Mouse (Mus musculus) megakaryocyte progenitor cell, adult 5-6 weeks (primary cell): ENCODE results near the gene Cc2d2a. TPM values are rescaled to one million over a fixed set of nuclear protein-coding genes. Genes with fewer than 3 reads are reported as not detected.

ENCODE experiments used
- ATAC-seq: replicated peaks from 2 replicates; pipeline ENCODE4 v1.8.0; 2016; ENCODE audit warnings: mild to moderate bottlenecking, moderate TSS enrichment, inconsistent platforms; ENCODE audit not compliant: poor library complexity
- total RNA-seq, 2 experiments: library from RNA; stranded (forward) in 1 of 2; stranded (reverse) in 1 of 2; fragments of 157-497, 149-512 nt in 1 of 2; fragments of 200-1000 nt in 1 of 2; gene quantifications; 2 replicates each; pipeline versions ENCODE4 v1.2.3 to v1.2.4; 2015 to 2017

Cc2d2a gene
- total RNA-seq, 2 experiments from 2014 or later = 2.5 to 2.7 TPM

GRCm38 (mm10) chr5:43723830-43724229 lies 61.7 kb downstream of the Cc2d2a start:
- no peak for ATAC-seq

GRCm38 (mm10) chr5:43728375-43729165 lies 66.4 kb downstream of the Cc2d2a start:
- no peak for ATAC-seq

- no peak for ATAC-seq
Observed at GRCm38 (mm10) chr5:43732381-43732780, 70.2 kb downstream of the Cc2d2a start.

DNA sequence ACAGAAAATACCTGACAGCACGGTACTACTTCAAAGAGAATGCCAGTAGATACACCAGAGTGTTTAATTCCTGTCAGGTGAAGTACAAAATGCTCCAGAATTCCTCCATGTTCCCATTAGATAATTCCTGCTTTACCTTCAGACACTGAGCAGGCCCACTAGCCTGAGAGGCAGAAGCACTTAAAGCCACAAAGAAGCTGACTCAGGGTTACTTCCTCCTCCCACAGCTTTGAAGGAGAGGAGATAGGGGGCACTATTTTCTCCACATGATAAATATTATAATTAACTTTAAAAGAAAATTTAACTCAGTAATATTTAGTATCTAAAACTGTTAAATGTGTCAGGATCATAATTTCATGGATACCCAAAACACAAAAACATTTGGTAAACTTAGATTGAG lies 82.0 kb downstream of the Cc2d2a start:
- peak; percentile 48 for ATAC-seq

DNA sequence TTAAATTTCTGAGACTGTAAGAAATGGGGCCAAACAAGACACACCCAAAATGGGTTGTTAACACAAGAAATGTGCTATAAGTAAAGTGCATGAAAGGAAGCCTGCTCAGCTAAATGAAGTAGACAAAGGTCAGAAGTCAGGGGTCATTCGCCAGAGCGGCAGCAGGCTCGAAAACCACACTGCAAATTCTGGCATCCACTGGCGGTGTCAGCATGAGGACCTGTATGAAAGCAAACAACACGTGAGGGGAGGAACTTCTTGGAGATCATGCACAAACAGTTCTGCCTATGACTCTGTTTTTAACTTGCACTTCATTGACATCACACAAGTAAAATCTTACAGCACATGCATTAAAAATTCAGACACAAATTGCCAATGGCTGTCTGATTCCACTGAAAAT lies 83.0 kb downstream of the Cc2d2a start:
- ATAC-seq = no peak

DNA sequence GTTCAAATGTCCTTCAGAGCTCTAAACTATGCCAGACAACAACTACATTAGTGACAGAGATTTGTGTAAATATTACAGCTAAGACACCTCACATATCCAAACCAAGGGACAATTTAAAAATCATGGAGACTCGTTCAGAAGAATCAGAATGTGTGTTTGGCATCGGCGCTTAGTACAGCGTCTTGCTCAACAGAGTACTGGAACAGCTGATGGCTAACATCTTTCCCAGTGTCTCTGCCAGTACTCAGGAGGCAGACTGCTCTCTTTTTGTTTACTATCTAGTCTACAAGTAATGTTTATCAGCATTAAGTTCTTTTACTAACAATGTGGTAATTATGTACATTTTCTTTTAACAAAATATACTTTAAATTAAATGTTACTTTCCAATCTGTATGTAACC lies 85.9 kb downstream of the Cc2d2a start:
- no peak for ATAC-seq

GRCm38 (mm10) chr5:43749092-43749491 lies 86.9 kb downstream of the Cc2d2a start:
- ATAC-seq = peak; percentile 60

DNA sequence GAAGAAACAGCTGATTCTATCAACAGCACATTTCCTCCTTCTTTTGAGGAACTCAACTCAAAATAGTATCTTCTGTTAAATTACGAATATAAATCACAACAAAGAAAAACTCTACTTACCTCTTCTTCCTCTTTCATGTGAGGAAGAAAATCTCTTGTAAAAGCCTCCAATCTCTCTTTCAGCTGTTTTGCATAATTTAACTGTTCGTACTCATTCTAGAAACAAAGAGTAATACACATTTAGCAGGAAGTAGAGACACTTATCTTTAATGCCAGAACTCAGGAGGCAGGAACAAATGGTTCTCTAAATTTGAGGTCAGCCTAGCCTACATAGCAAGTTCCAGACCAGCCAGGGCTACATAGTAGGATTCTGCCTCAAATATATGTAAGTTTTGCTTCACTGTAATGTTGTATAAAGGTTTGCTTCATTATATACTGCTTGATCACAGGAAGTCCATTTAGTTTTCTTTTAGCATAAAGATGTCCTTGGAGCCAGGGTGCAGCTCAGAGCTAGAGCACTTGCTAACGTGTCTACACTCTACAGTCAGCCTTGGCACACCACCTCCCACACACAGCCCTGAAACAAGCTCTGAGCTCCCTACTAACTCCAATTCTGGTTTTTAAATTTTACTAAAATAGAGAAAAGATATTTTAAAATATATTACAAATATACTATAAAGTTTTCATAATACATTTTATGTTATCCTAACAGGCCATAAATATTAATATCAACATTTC lies 108.6 kb downstream of the Cc2d2a start:
- ATAC-seq = peak; percentile 73

DNA sequence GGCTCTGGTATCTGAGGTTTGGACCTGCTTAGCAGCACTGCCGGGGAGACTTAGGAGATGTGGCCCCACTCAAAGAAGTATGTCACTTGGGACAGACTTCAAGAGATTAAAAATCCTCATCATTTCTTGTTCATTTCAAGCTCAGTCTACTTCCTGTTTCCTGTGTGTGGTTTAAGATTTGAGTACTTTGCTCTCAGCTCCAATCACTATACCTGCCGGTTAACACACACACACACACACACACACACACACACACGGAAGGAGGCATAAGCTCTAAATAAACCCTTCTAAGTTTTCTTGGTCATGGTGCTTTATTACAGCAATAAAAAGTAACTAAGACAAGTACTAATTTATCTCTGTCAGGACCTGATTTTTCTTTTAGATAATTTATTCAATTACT lies 109.4 kb downstream of the Cc2d2a start:
- ATAC-seq = peak; percentile 24; the same call in 1 of the 2 replicates

GRCm38 (mm10) chr5:43776407-43776806 lies 114.3 kb downstream of the Cc2d2a start:
- ATAC-seq = no peak

DNA sequence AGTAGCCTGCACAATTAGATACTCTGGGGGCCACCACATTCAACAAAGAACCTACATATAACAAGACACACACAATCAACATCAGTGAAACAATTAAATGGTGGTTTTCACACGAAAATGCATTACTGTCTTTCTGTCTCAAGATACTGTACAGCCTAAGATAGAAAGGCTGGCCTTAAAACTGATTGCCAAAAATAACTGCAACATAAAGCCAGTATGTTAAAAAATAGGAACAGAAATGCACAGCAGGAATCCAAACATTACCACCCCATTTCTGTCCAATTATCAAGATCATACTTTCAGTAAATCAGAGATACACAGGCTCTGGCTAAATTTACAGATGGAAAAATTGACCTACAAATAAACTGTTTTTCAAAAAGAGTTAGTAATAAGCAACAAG lies 114.8 kb downstream of the Cc2d2a start:
- ATAC-seq = no peak

DNA sequence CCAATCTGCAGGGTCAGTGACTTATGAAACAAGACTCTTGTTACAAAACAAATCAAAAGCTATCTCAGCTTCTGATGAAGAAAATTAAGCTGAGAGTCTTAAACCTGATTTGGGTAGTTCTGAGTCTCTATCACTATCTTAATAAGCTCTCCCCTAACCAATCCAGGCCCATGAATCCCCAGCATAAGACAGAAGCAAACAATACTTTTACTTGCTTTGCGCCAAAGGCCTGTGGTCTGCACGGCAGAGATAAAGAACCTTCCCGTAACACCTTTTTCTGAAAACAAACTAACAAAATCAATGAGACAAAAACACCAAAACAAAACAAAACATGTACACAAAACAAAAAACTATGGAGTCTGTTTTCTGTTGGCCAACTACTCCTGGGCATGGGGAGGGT lies 116.4 kb downstream of the Cc2d2a start:
- ATAC-seq = 0 out of 2 replicates have a peak, but pooled peaks have one; percentile 21

- peak; percentile 21; the same call in 1 of the 2 replicates for ATAC-seq
Observed at GRCm38 (mm10) chr5:43781423-43781976, 119.4 kb downstream of the Cc2d2a start.

DNA sequence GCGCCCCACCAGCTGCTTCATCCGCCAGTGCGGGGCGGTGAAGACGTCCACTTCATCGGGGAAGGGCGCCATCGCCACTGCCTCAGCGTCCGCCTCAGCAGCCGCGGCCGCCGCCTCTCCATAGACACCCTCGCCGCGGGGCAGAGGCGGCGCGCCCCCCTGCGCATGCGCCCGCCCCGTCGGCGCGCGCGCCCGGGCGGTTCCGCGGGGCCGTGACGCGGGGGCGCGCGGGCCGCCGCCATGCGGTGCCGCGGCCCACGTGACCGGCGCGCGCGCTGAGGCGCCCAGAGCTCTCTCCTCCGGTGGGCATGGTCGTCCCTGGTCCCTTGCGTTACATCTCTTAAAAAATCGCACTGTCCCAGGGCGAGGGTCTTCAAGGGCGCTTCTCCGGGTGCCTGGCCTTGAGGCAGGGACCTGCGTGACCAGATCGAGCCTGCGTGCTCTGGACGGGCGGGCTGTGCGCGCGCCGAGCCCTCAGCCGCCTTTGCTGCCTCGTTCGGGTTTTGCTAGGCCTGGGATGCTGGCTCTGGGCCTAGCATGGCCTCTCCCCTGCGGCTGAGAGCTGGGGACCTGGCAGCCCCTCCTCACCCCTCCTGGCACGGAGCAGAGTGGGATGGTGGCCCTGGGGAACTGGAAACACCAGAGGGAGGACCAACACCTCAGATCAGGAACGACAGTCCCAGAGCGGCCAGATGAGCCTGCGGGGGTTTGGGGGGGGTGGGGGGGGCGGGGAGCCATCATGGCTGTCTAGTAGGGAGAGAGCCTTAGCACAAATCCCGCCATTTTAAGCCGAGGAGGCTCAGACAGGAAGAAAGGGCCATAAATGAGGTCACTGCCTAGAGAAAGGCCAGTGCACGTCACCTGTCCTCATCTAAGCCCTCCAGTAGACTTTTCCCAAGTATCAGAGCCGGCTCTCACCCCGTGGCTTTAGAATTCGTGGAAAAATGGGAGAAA lies 120.1 kb downstream of the Cc2d2a start:
- ATAC-seq = peak; percentile 66

DNA sequence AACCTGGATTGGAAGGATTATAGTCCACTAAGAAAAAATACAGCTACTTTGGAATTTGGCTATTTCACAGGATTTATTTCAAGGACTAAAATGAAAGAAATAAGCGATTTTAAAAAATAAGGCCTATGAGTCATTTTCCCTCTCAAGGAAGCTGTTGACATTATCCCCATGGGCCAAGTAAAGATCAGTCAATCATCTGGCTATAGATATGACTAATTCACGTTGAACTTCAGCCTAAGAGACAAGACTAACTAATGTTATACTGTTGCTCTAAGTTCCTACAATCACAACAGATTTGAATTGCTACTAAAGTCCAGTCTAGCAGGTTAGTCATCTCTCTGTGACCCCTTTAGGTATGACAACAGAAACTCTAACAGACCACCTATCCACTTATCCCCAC lies 121.8 kb downstream of the Cc2d2a start:
- ATAC-seq = no peak

GRCm38 (mm10) chr5:43786607-43787006 lies 124.5 kb downstream of the Cc2d2a start:
- peak; percentile 63 for ATAC-seq

GRCm38 (mm10) chr5:43787976-43788752 lies 126.0 kb downstream of the Cc2d2a start:
- ATAC-seq = peak; percentile 77
